Mouse (Mus musculus) G1E (cell line): ENCODE measurements around the gene Ppp1r18.

Source experiments
- CTCF ChIP-seq: IDR thresholded peaks from 2 replicates; pipeline ENCODE4 v1.5.1; 2012; ENCODE audit warnings: low read depth, low read length, inconsistent platforms, mixed read lengths
- GATA1 ChIP-seq: IDR thresholded peaks from 2 replicates; pipeline ENCODE4 v1.6.1; 2012; ENCODE audit warnings: borderline replicate concordance, low read length, inconsistent platforms, mixed read lengths
- GATA2 ChIP-seq: IDR thresholded peaks from 2 replicates; pipeline ENCODE4 v1.6.1; 2012; ENCODE audit warnings: low read depth, low read length, inconsistent platforms, borderline replicate concordance
- POLR2AphosphoS5 ChIP-seq: IDR thresholded peaks from 2 replicates; pipeline ENCODE4 v1.6.1; 2012; ENCODE audit warnings: low read depth, low read length, inconsistent platforms; ENCODE audit not compliant: insufficient replicate concordance
- TAL1 ChIP-seq: conservative IDR thresholded peaks from 2 replicates; pipeline ENCODE4 v1.6.1; 2012; ENCODE audit warnings: low read depth, low read length, inconsistent platforms, mixed read lengths

GRCm38 (mm10) chr17:35887725-35888124 lies 22.3 kb downstream of the Ppp1r18 start:
- TF ChIP-seq TAL1 (no peak), GATA1 (no peak), CTCF (no peak), POLR2AphosphoS5 (no peak), GATA2 (no peak)
